Mouse (Mus musculus): ENCODE results near the gene 4930516K23Rik.

- no peak for TF ChIP-seq TBP (IDR thresholded peaks at IDR 0.05; ENCODE audit: low read depth, low read length)
- TF ChIP-seq POLR2A (IDR thresholded peaks at IDR 0.05; ENCODE audit: control insufficient read depth in 1 of 2, insufficient read depth in 1 of 2, low read depth in 1 of 2, low read length in 2 of 2, poor library complexity in 1 of 2): no peak
- no peak for TF ChIP-seq CTCF (IDR thresholded peaks at IDR 0.05 in 2 of 3, conservative IDR thresholded peaks at IDR 0.05 in 1 of 3; ENCODE audit: control insufficient read depth in 1 of 3, insufficient read depth in 1 of 3, low read depth in 2 of 3, low read length in 3 of 3, poor library complexity in 1 of 3, severe bottlenecking in 1 of 3)
- no peak for TF ChIP-seq NRF1 (IDR thresholded peaks at IDR 0.05; ENCODE audit: insufficient read depth, low read depth, low read length, poor library complexity, severe bottlenecking)
- no peak for TF ChIP-seq USF1 (IDR thresholded peaks at IDR 0.05; ENCODE audit: low read depth, low read length)
- no peak for TF ChIP-seq RAD21 (IDR thresholded peaks at IDR 0.05; ENCODE audit: low read depth, low read length)
- no peak for TF ChIP-seq BHLHE40 (IDR thresholded peaks at IDR 0.05; ENCODE audit: borderline replicate concordance, low read depth, low read length)
- no peak for TF ChIP-seq CHD1 (IDR thresholded peaks at IDR 0.05; ENCODE audit: low read depth, low read length)
- TF ChIP-seq EP300 (IDR thresholded peaks at IDR 0.05; ENCODE audit: low read depth in 1 of 2, low read length in 2 of 2): no peak
- no peak for TF ChIP-seq ZC3H11A (IDR thresholded peaks at IDR 0.05; ENCODE audit: low read depth, low read length)
These were observed 26.1 kb downstream of the 4930516K23Rik start, which contains the start of gene Olfr641 for GRCm38 (mm10) chr7:104035145-104035544.

Measured in MEL (cell line).